Mouse (Mus musculus) gastrocnemius, postnatal 36 days (tissue): ENCODE data around the gene 2610002M06Rik. TPM values are rescaled to one million over a fixed set of nuclear protein-coding genes. Genes with fewer than 3 reads are reported as not detected.
A peak's percentile ranks its signal among the peaks of the same experiment; 100 is the strongest.

ENCODE experiments used
- DNase-seq, 2 experiments: peaks; one replicate each; pipeline ENCODE4 v3.0.0; 2022
- intact Hi-C: fragments of 180-260 bp; cut with DNase I; formaldehyde crosslinking; loops from one replicate; pipeline ENCODE4 v1.15.1; 2025
- long read RNA-seq, 2 experiments: library from polyadenylated mRNA; stranded (forward); transcript quantifications; one replicate each; pipeline ENCODE4 v2.0.0; 2021
- total RNA-seq, 2 experiments: library from RNA; stranded (reverse); gene quantifications; 2 replicates each; pipeline ENCODE4 v1.2.3; 2021

The 2610002M06Rik gene
- total RNA-seq: 1 to 10 TPM; 3.5 to 3.8 TPM
- long read RNA-seq, experiment 1: 0 reads
- long read RNA-seq, experiment 2, full-length matches to known transcripts: 1 of 2 reads
- long read RNA-seq, experiment 2, partial matches to known transcripts: 0 of 2 reads
- long read RNA-seq, experiment 2, other reads (novel, unspliced or antisense): 1 of 2 reads

- intact Hi-C loops: loop anchor here (2.0 kb wide), 1 partner anchor 721 kb away; no protein-coding TSS in a partner anchor
- DNase-seq: peak; percentile 76 to 82
These were observed at the start of gene 2610002M06Rik for GRCm38 (mm10) chrX:107816218-107816554. TSS of gene 2610002M06Rik (minus strand) at chrX:107816334.

GRCm38 (mm10) chrX:107858165-107858564 is 42.0 kb upstream of the 2610002M06Rik start:
- intact Hi-C loops: no loop called here
- DNase-seq: no peak

- DNase-seq: no peak
These were observed 592 bp upstream of the 2610002M06Rik start for GRCm38 (mm10) chrX:107816726-107817125.

GRCm38 (mm10) chrX:107815502-107816217 is 474 bp downstream of the 2610002M06Rik start:
- intact Hi-C loops: loop anchor here (2.0 kb wide), 1 partner anchor 721 kb away; no protein-coding TSS in a partner anchor
- DNase-seq: no peak

More at GRCm38 (mm10) chrX:107816726-107817125, 592 bp upstream of the 2610002M06Rik start:
- intact Hi-C loops: loop anchor here (2.0 kb wide), 1 partner anchor 720 kb away; no protein-coding TSS in a partner anchor

GRCm38 (mm10) chrX:107812120-107812519 is 4.0 kb downstream of the 2610002M06Rik start:
- DNase-seq: no peak
- intact Hi-C loops: no loop called here

- intact Hi-C loops: no loop called here
- no peak for DNase-seq
These were observed 19.2 kb downstream of the 2610002M06Rik start for GRCm38 (mm10) chrX:107796919-107797318.

GRCm38 (mm10) chrX:107795785-107796184 is 20.3 kb downstream of the 2610002M06Rik start:
- DNase-seq: no peak

GRCm38 (mm10) chrX:107792290-107792689 is 23.8 kb downstream of the 2610002M06Rik start, which contains the start of gene Tent5d:
TSS of gene Tent5d (plus strand) at chrX:107792590.
- DNase-seq: no peak
- intact Hi-C loops: no loop called here

More at GRCm38 (mm10) chrX:107795785-107796184, 20.3 kb downstream of the 2610002M06Rik start:
- intact Hi-C loops: no loop called here

- intact Hi-C loops: no loop called here
- DNase-seq: no peak
These were observed 25.2 kb downstream of the 2610002M06Rik start for GRCm38 (mm10) chrX:107790750-107791493.

GRCm38 (mm10) chrX:107790136-107790535 is 26.0 kb downstream of the 2610002M06Rik start:
- intact Hi-C loops: no loop called here
- DNase-seq: no peak

- no peak for DNase-seq
- intact Hi-C loops: no loop called here
These were observed 48.2 kb downstream of the 2610002M06Rik start for GRCm38 (mm10) chrX:107767896-107768295.

Other genes starting within 250 kb of the 2610002M06Rik start
- gene Tbx22, start 148.4 kb downstream of the 2610002M06Rik start, total RNA-seq: not detected
- not detected for gene Tent5d, start 23.7 kb downstream of the 2610002M06Rik start, total RNA-seq
- not detected for gene Gm732, start 132.1 kb upstream of the 2610002M06Rik start, total RNA-seq